Mouse (Mus musculus) ES-E14 (cell line): ENCODE measurements around the gene Rgs13. TPM values are rescaled to one million over a fixed set of nuclear protein-coding genes. Genes with fewer than 3 reads are reported as not detected.

Experiments used
- DNase-seq: peaks from one replicate; pipeline ENCODE4 v3.0.0-alpha.2; 2013; ENCODE audit warnings: low read depth, low spot score
- H3K27ac ChIP-seq: 2 replicates; pipeline ENCODE4 v1.5.1; 2012; ENCODE audit warnings: low read depth, mild to moderate bottlenecking, low read length, moderate library complexity, mixed read lengths; ENCODE audit not compliant: poor library complexity, insufficient read depth, severe bottlenecking
- H3K36me3 ChIP-seq: 2 replicates; pipeline ENCODE4 v1.6.1; 2012; ENCODE audit warnings: mild to moderate bottlenecking, low read length, moderate library complexity, mixed read lengths; ENCODE audit not compliant: control insufficient read depth, poor library complexity, insufficient read depth, severe bottlenecking
- H3K4me1 ChIP-seq, 2 experiments: fragments of 150-350 bp in 1 of 2; sonication (generic) in 1 of 2; 2 replicates each; pipeline ENCODE4 v1.6.1; 2012; ENCODE audit warnings: low read length in 2 of 2, mild to moderate bottlenecking in 1 of 2, mixed read lengths in 1 of 2; ENCODE audit not compliant: control insufficient read depth in 2 of 2, insufficient read depth in 2 of 2, poor library complexity in 1 of 2
- H3K4me3 ChIP-seq, 2 experiments: fragments of 150-350 bp in 1 of 2; sonication (generic) in 1 of 2; 2 replicates each; pipeline ENCODE4 v1.5.1; 2012; ENCODE audit warnings: low read length in 2 of 2, low read depth in 1 of 2, mild to moderate bottlenecking in 1 of 2, mixed read lengths in 1 of 2; ENCODE audit not compliant: insufficient read depth in 1 of 2, poor library complexity in 1 of 2, severe bottlenecking in 1 of 2
- H3K9ac ChIP-seq: 2 replicates; pipeline ENCODE4 v1.6.1; 2012; ENCODE audit warnings: low read depth, mild to moderate bottlenecking, low read length, mixed read lengths; ENCODE audit not compliant: poor library complexity, insufficient read depth, severe bottlenecking
- H3K9me3 ChIP-seq: fragments of 150-350 bp; sonication (generic); 2 replicates; pipeline ENCODE4 v1.6.1; 2012; ENCODE audit warnings: low read depth, mild to moderate bottlenecking, low read length; ENCODE audit not compliant: control insufficient read depth, insufficient read depth
- CHD2 ChIP-seq: IDR thresholded peaks from 2 replicates; pipeline ENCODE4 v1.6.1; 2014; ENCODE audit warnings: mild to moderate bottlenecking, low read depth, low read length, inconsistent platforms
- HCFC1 ChIP-seq: IDR thresholded peaks from 2 replicates; pipeline ENCODE4 v1.6.1; 2012; ENCODE audit warnings: low read length, inconsistent platforms, borderline replicate concordance; ENCODE audit not compliant: insufficient read depth
- MAFK ChIP-seq: IDR thresholded peaks from 2 replicates; pipeline ENCODE4 v1.6.1; 2014; ENCODE audit warnings: mild to moderate bottlenecking, low read depth, low read length, inconsistent platforms; ENCODE audit not compliant: insufficient read depth
- ZC3H11A ChIP-seq: IDR thresholded peaks from 2 replicates; pipeline ENCODE4 v1.6.1; 2012; ENCODE audit warnings: low read depth, mild to moderate bottlenecking, inconsistent platforms, low read length, borderline replicate concordance
- ZNF384 ChIP-seq: IDR thresholded peaks from 2 replicates; pipeline ENCODE4 v1.6.1; 2012; ENCODE audit warnings: low read depth, low read length, inconsistent platforms
- in situ Hi-C, 2 experiments: fragments of 600-800 bp; cut with MboI; formaldehyde crosslinking; loops; one replicate each; pipeline ENCODE4 v1.15.1; 2025; ENCODE audit warnings: low sequenced_read_pairs in 2 of 2, inconsistent platforms in 1 of 2; ENCODE audit not compliant: unreplicated experiment in 2 of 2
- total RNA-seq: library from RNA; depleted of rRNA; stranded (reverse); fragments of 300-350 nt; gene quantifications from 2 replicates; pipeline ENCODE4 v1.2.3, GENCODE M21; 2012

Gene Rgs13
- total RNA-seq, 1 experiment = 0.80 TPM

GRCm38 (mm10) chr1:144186655-144187396, 9.7 kb upstream of the Rgs13 start:
- Histone ChIP-seq H3K9ac (no peak overlapping the region), H3K9me3 (no peaks in the 10 kb centered on the region), H3K36me3 (no peaks in the 10 kb centered on the region), H3K27ac (no peak overlapping the region), H3K4me3 (no peak overlapping the region), H3K4me1 (no peaks in the 10 kb centered on the region)
- DNase-seq = no peak
- in situ Hi-C loops = no loop called here
- TF ChIP-seq CHD2 = no peak
- no peak for TF ChIP-seq MAFK
- TF ChIP-seq ZNF384 = no peak
- no peak for TF ChIP-seq ZC3H11A
- TF ChIP-seq HCFC1 = no peak

GRCm38 (mm10) chr1:144184955-144185715, 8.0 kb upstream of the Rgs13 start:
- Histone ChIP-seq H3K27ac (no peak overlapping the region), H3K36me3 (no peaks in the 10 kb centered on the region), H3K9me3 (no peaks in the 10 kb centered on the region), H3K9ac (no peak overlapping the region), H3K4me3 (no peak overlapping the region), H3K4me1 (no peaks in the 10 kb centered on the region)
- no peak for TF ChIP-seq CHD2
- no peak for TF ChIP-seq ZC3H11A
- in situ Hi-C loops = no loop called here
- no peak for DNase-seq

GRCm38 (mm10) chr1:144183622-144184021, 6.5 kb upstream of the Rgs13 start:
- no peaks in the 10 kb centered on the region for H3K9me3 ChIP-seq
- no peak overlapping the region for H3K27ac ChIP-seq
- no peak for DNase-seq
- in situ Hi-C loops = no loop called here
- TF ChIP-seq ZNF384 = no peak
- TF ChIP-seq CHD2 = no peak
- TF ChIP-seq MAFK = no peak
- no peak for TF ChIP-seq HCFC1
- TF ChIP-seq ZC3H11A = no peak
- H3K9ac ChIP-seq = no peak overlapping the region
- no peak overlapping the region for H3K4me3 ChIP-seq
- no peaks in the 10 kb centered on the region for H3K4me1 ChIP-seq
- no peaks in the 10 kb centered on the region for H3K36me3 ChIP-seq

- Histone ChIP-seq H3K4me3 (no peak overlapping the region), H3K27ac (no peak overlapping the region), H3K9ac (no peak overlapping the region), H3K4me1 (no peaks in the 10 kb centered on the region), H3K36me3 (no peaks in the 10 kb centered on the region), H3K9me3 (no peaks in the 10 kb centered on the region)
- TF ChIP-seq ZC3H11A = peak; percentile 43; the same call in 1 of the 2 replicates
- TF ChIP-seq ZNF384 = no peak
- in situ Hi-C loops = no loop called here
- DNase-seq = no peak
Measured at GRCm38 (mm10) chr1:144179559-144179958, 2.4 kb upstream of the Rgs13 start.
